Mouse (Mus musculus): ENCODE data around the gene Slit3. TPM values are rescaled to one million over a fixed set of nuclear protein-coding genes. Genes with fewer than 3 reads are reported as not detected.
A peak's percentile ranks its signal among the peaks of the same experiment; 100 is the strongest.

Slit3 gene
- polyA plus RNA-seq, 1 experiment from 2014 or later, result 4.5 TPM

GRCm38 (mm10) chr11:35119360-35119759 is 1.7 kb upstream of the Slit3 start:
- WGBS, result 9% methylated on average over 6 of the region's 6 CpGs
- Histone ChIP-seq H3K4me1 (ENCODE audit: control insufficient read depth, insufficient read depth, low read length) (peaks cover 3% of the 10 kb centered on the region), H3K27me3 (ENCODE audit: control insufficient read depth, insufficient read depth, low read depth, low read length) (peaks cover 33% of the 10 kb centered on the region), H3K9me3 (replicated peaks; ENCODE audit: control insufficient read depth, low read length, poor library complexity, severe bottlenecking) (no peaks in the 10 kb centered on the region), H3K4me3 (ENCODE audit: low read depth, low read length) (no peak overlapping the region), H3K9ac (ENCODE audit: low read depth, low read length) (no peak overlapping the region), H3K4me2 (ENCODE audit: low read length) (no peak overlapping the region), H3K36me3 (ENCODE audit: control insufficient read depth, insufficient read depth, low read length) (no peaks in the 10 kb centered on the region), H3K27ac (ENCODE audit: low read length) (no peak overlapping the region)
- no peak for ATAC-seq

- Histone ChIP-seq H3K27me3 (ENCODE audit: control insufficient read depth, insufficient read depth, low read depth, low read length) (peaks cover 33% of the 10 kb centered on the region), H3K4me1 (ENCODE audit: control insufficient read depth, insufficient read depth, low read length) (peaks cover 3% of the 10 kb centered on the region), H3K9me3 (replicated peaks; ENCODE audit: control insufficient read depth, low read length, poor library complexity, severe bottlenecking) (no peaks in the 10 kb centered on the region), H3K4me3 (ENCODE audit: low read depth, low read length) (no peak overlapping the region), H3K36me3 (ENCODE audit: control insufficient read depth, insufficient read depth, low read length) (no peaks in the 10 kb centered on the region), H3K27ac (ENCODE audit: low read length) (no peak overlapping the region), H3K9ac (ENCODE audit: low read depth, low read length) (no peak overlapping the region), H3K4me2 (ENCODE audit: low read length) (no peak overlapping the region)
- 53% methylated on average over 5 of the region's 5 CpGs for WGBS
- no peak for ATAC-seq
These were observed 948 bp upstream of the Slit3 start for GRCm38 (mm10) chr11:35120076-35120475.

GRCm38 (mm10) chr11:35121611-35121959 is 561 bp downstream of the Slit3 start:
- peak; percentile 27; the same call in 1 of the 2 replicates for ATAC-seq
- H3K27me3 ChIP-seq (ENCODE audit: control insufficient read depth, insufficient read depth, low read depth, low read length), result peaks cover 35% of the 10 kb centered on the region
- H3K9ac ChIP-seq (ENCODE audit: low read depth, low read length), result peak overlapping the region; percentile 69
- WGBS, result 1% methylated on average over 26 of the region's 27 CpGs
- no peak overlapping the region for H3K27ac ChIP-seq (ENCODE audit: low read length)
- H3K4me2 ChIP-seq (ENCODE audit: low read length), result peak overlapping the region; percentile 96
- no peaks in the 10 kb centered on the region for H3K36me3 ChIP-seq (ENCODE audit: control insufficient read depth, insufficient read depth, low read length)
- peaks cover 3% of the 10 kb centered on the region for H3K4me1 ChIP-seq (ENCODE audit: control insufficient read depth, insufficient read depth, low read length)
- H3K4me3 ChIP-seq (ENCODE audit: low read depth, low read length), result peak overlapping the region; percentile 60
- no peaks in the 10 kb centered on the region for H3K9me3 ChIP-seq (replicated peaks; ENCODE audit: control insufficient read depth, low read length, poor library complexity, severe bottlenecking)

GRCm38 (mm10) chr11:35122091-35122811 is 1.2 kb downstream of the Slit3 start:
- Histone ChIP-seq H3K27ac (ENCODE audit: low read length) (no peak overlapping the region), H3K36me3 (ENCODE audit: control insufficient read depth, insufficient read depth, low read length) (no peaks in the 10 kb centered on the region), H3K4me3 (ENCODE audit: low read depth, low read length) (peak overlapping the region; percentile 60), H3K4me1 (ENCODE audit: control insufficient read depth, insufficient read depth, low read length) (peaks cover 3% of the 10 kb centered on the region), H3K27me3 (ENCODE audit: control insufficient read depth, insufficient read depth, low read depth, low read length) (peaks cover 35% of the 10 kb centered on the region), H3K4me2 (ENCODE audit: low read length) (peak overlapping the region; percentile 96), H3K9ac (ENCODE audit: low read depth, low read length) (no peak overlapping the region), H3K9me3 (replicated peaks; ENCODE audit: control insufficient read depth, low read length, poor library complexity, severe bottlenecking) (no peaks in the 10 kb centered on the region)
- WGBS, result 2% methylated on average over 23 of the region's 23 CpGs
- no peak for ATAC-seq

GRCm38 (mm10) chr11:35124489-35125107 is 3.6 kb downstream of the Slit3 start:
- Histone ChIP-seq H3K27ac (ENCODE audit: low read length) (no peak overlapping the region), H3K4me3 (ENCODE audit: low read depth, low read length) (no peak overlapping the region), H3K36me3 (ENCODE audit: control insufficient read depth, insufficient read depth, low read length) (no peaks in the 10 kb centered on the region), H3K4me1 (ENCODE audit: control insufficient read depth, insufficient read depth, low read length) (peaks cover 3% of the 10 kb centered on the region), H3K9ac (ENCODE audit: low read depth, low read length) (no peak overlapping the region), H3K27me3 (ENCODE audit: control insufficient read depth, insufficient read depth, low read depth, low read length) (peaks cover 26% of the 10 kb centered on the region), H3K4me2 (ENCODE audit: low read length) (no peak overlapping the region), H3K9me3 (replicated peaks; ENCODE audit: control insufficient read depth, low read length, poor library complexity, severe bottlenecking) (no peaks in the 10 kb centered on the region)
- no peak for ATAC-seq
- 71% methylated on average over 17 of the region's 17 CpGs for WGBS

- Histone ChIP-seq H3K4me1 (ENCODE audit: control insufficient read depth, insufficient read depth, low read length) (peaks cover 3% of the 10 kb centered on the region), H3K36me3 (ENCODE audit: control insufficient read depth, insufficient read depth, low read length) (no peaks in the 10 kb centered on the region), H3K9ac (ENCODE audit: low read depth, low read length) (no peak overlapping the region), H3K4me2 (ENCODE audit: low read length) (no peak overlapping the region), H3K4me3 (ENCODE audit: low read depth, low read length) (no peak overlapping the region), H3K9me3 (replicated peaks; ENCODE audit: control insufficient read depth, low read length, poor library complexity, severe bottlenecking) (no peaks in the 10 kb centered on the region), H3K27ac (ENCODE audit: low read length) (no peak overlapping the region), H3K27me3 (ENCODE audit: control insufficient read depth, insufficient read depth, low read depth, low read length) (peaks cover 23% of the 10 kb centered on the region)
- WGBS, result 75% methylated on average over 10 of the region's 10 CpGs
- ATAC-seq, result no peak
These were observed 4.1 kb downstream of the Slit3 start for GRCm38 (mm10) chr11:35125108-35125490.

- Histone ChIP-seq H3K9me3 (replicated peaks; ENCODE audit: control insufficient read depth, low read length, poor library complexity, severe bottlenecking) (no peaks in the 10 kb centered on the region), H3K9ac (ENCODE audit: low read depth, low read length) (no peak overlapping the region), H3K4me1 (ENCODE audit: control insufficient read depth, insufficient read depth, low read length) (no peaks in the 10 kb centered on the region), H3K4me3 (ENCODE audit: low read depth, low read length) (no peak overlapping the region), H3K36me3 (ENCODE audit: control insufficient read depth, insufficient read depth, low read length) (no peaks in the 10 kb centered on the region), H3K27me3 (ENCODE audit: control insufficient read depth, insufficient read depth, low read depth, low read length) (no peaks in the 10 kb centered on the region), H3K27ac (ENCODE audit: low read length) (no peak overlapping the region), H3K4me2 (ENCODE audit: low read length) (no peak overlapping the region)
- ATAC-seq, result no peak
- 78% methylated on average over 5 of the region's 5 CpGs for WGBS
These were observed 10.7 kb downstream of the Slit3 start for GRCm38 (mm10) chr11:35131740-35132139.

GRCm38 (mm10) chr11:35136625-35137024 is 15.6 kb downstream of the Slit3 start:
- WGBS, result 87% methylated on average over 9 of the region's 9 CpGs
- no peaks in the 10 kb centered on the region for H3K36me3 ChIP-seq (ENCODE audit: control insufficient read depth, insufficient read depth, low read length)
- H3K4me2 ChIP-seq (ENCODE audit: low read length), result no peak overlapping the region
- ATAC-seq, result no peak
- no peak overlapping the region for H3K9ac ChIP-seq (ENCODE audit: low read depth, low read length)
- H3K4me3 ChIP-seq (ENCODE audit: low read depth, low read length), result no peak overlapping the region
- no peaks in the 10 kb centered on the region for H3K27me3 ChIP-seq (ENCODE audit: control insufficient read depth, insufficient read depth, low read depth, low read length)
- H3K9me3 ChIP-seq (replicated peaks; ENCODE audit: control insufficient read depth, low read length, poor library complexity, severe bottlenecking), result no peaks in the 10 kb centered on the region
- H3K4me1 ChIP-seq (ENCODE audit: control insufficient read depth, insufficient read depth, low read length), result no peaks in the 10 kb centered on the region
- no peak overlapping the region for H3K27ac ChIP-seq (ENCODE audit: low read length)

- WGBS, result 91% methylated on average over 6 of the region's 6 CpGs
- ATAC-seq, result no peak
- Histone ChIP-seq H3K4me2 (ENCODE audit: low read length) (no peak overlapping the region), H3K4me1 (ENCODE audit: control insufficient read depth, insufficient read depth, low read length) (peaks cover 2% of the 10 kb centered on the region; the same call in 1 of the 2 replicates), H3K4me3 (ENCODE audit: low read depth, low read length) (no peak overlapping the region), H3K36me3 (ENCODE audit: control insufficient read depth, insufficient read depth, low read length) (no peaks in the 10 kb centered on the region), H3K27ac (ENCODE audit: low read length) (no peak overlapping the region), H3K9me3 (replicated peaks; ENCODE audit: control insufficient read depth, low read length, poor library complexity, severe bottlenecking) (no peaks in the 10 kb centered on the region), H3K9ac (ENCODE audit: low read depth, low read length) (no peak overlapping the region), H3K27me3 (ENCODE audit: control insufficient read depth, insufficient read depth, low read depth, low read length) (no peaks in the 10 kb centered on the region)
These were observed 19.1 kb downstream of the Slit3 start for GRCm38 (mm10) chr11:35140092-35140491.

Measured in midbrain, embryonic 16.5 days (tissue).